In the genomic region with DNA sequence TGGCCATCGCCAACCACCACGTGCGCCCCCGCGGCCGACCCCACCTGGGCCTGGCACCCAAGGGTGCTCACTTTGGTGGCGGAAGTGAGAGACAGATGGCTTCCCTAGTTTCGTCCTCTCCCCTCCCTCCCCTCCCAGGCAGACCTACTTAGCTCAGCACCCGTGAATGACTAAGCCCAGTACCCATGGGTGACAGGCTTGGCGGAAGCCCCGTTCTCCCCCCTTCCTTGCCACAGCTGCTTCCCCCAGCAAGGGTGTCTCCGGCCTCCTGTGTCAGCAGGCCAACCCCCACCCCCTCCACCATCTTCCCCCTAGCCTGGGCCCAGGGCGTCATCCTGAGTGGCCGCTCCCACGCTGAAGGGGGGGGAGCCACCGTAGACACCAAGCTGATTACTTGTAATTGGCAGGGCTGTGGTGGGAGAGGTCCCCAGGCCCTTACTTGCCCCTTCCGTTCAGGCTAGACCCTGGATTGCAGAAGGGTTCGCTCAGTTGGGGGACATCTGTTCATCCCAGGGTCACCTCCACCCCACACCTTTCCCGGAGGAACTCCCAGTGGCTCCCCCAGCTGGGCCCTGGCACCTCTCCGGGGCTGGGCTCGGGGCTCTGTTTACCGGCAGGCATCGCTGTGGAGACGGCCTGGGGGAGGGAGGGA, we compare ENCODE assay signal across 1 mouse cellular context.
TF ChIP-seq lines count a peak whose summit lies in the region.

No protein-coding gene starts in this region.

TF ChIP-seq in MEL, 35 proteins besides CTCF, POLR2A, EP300 and RAD21:
- TF ChIP-seq MAX (IDR thresholded peaks at IDR 0.05; ENCODE audit: low read length): peak; percentile 77
- peak; percentile 84 for TF ChIP-seq MXI1 (IDR thresholded peaks at IDR 0.05; ENCODE audit: low read depth, low read length)
- TF ChIP-seq SIN3A (IDR thresholded peaks at IDR 0.05; ENCODE audit: low read length): peak; percentile 18; the same call in 1 of the 2 replicates
- no peak for TF ChIP-seq POLR2AphosphoS2 (IDR thresholded peaks at IDR 0.05; ENCODE audit: low read length)
- 0 out of 2 replicates have a peak, but pooled peaks have one; percentile 21 for TF ChIP-seq MAZ (IDR thresholded peaks at IDR 0.05; ENCODE audit: low read depth, low read length)
- TF ChIP-seq UBTF (IDR thresholded peaks at IDR 0.05; ENCODE audit: borderline replicate concordance, insufficient read depth, low read depth, low read length): no peak
- TF ChIP-seq MYC (IDR thresholded peaks at IDR 0.05; ENCODE audit: low read depth, low read length): peak; percentile 67; the same call in 1 of the 2 replicates
- TF ChIP-seq E2F4 (IDR thresholded peaks at IDR 0.05; ENCODE audit: borderline replicate concordance, low read depth, low read length): no peak
- no peak; the same call in 1 of the 2 replicates for TF ChIP-seq NELFE (IDR thresholded peaks at IDR 0.05; ENCODE audit: low read depth, low read length)
- TF ChIP-seq ETS1 (IDR thresholded peaks at IDR 0.05; ENCODE audit: low read depth, low read length): peak; percentile 29; the same call in 1 of the 2 replicates
- no peak for TF ChIP-seq USF2 (IDR thresholded peaks at IDR 0.05; ENCODE audit: borderline replicate concordance in 1 of 2, insufficient read depth in 1 of 2, low read depth in 1 of 2, low read length in 2 of 2)
- TF ChIP-seq NRF1 (IDR thresholded peaks at IDR 0.05; ENCODE audit: insufficient read depth, low read depth, low read length, poor library complexity, severe bottlenecking): no peak
- no peak for TF ChIP-seq GABPA (IDR thresholded peaks at IDR 0.05; ENCODE audit: low read depth, low read length)
- TF ChIP-seq TAL1 (IDR thresholded peaks at IDR 0.05; ENCODE audit: low read length): no peak
